In the genomic region with DNA sequence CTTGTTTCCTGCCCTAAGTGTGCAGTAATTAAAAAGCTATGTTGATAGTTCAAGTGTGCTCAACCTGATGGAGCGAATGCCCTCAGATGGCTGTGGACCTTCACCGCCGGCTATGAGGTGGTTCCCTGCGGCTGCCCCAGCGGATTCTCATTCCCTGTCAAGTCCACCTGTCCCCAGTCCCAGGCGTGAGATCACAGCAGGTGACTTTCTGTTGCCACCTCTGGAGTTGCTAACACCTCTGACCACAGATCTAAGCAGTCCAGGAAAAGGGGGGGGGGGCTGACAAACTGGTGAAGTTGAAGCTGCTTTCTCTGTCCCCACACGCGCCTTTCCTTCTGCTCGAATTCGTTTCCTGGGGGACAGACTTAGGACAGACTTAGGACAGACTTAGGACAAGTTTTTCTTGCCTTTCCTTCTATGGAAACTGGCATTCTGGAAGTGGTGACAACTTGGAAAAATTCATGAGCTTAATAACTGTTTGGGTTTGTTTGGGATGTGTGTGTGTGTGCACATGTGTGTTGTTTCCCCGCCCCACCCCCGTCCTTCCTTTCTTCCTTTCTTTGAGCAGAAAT, we compare ENCODE assay signal across 11 mouse cellular contexts. TPM values are rescaled to one million over a fixed set of nuclear protein-coding genes. Genes with fewer than 3 reads are reported as not detected.
DNase-seq lines count a peak whose midpoint lies in the region; ATAC-seq lines count a peak whose summit lies in the region.
"Had no signal": no experiment of that assay in that cellular context is flagged by ENCODE, and none has a peak within 500 bp of the region (broad histone marks: within the 10 kb centered on the region; RNA-seq: fewer than 3 reads in every experiment).

No protein-coding gene starts in this region.

- no peaks in the 10 kb centered on the region for H3K36me3 ChIP-seq in forebrain, embryonic 10.5 days (replicated peaks)
- no peaks in the 10 kb centered on the region for H3K36me3 ChIP-seq in forebrain, embryonic 16.5 days (ENCODE audit: control insufficient read depth, insufficient read depth)
- no peaks in the 10 kb centered on the region for H3K36me3 ChIP-seq in neural tube, embryonic 15.5 days
- no peaks in the 10 kb centered on the region for H3K36me3 ChIP-seq in limb, embryonic 11.5 days (ENCODE audit: control insufficient read depth, insufficient read depth, low read length)
- H3K36me3 ChIP-seq: hindbrain, embryonic 12.5 days; liver, embryonic 13.5 days had no signal

- H3K9ac ChIP-seq in forebrain, embryonic 16.5 days (replicated peaks; ENCODE audit: low read depth, low read length), result no peak overlapping the region
- H3K9ac ChIP-seq in neural tube, embryonic 15.5 days (replicated peaks), result no peak overlapping the region
- peak overlapping the region; percentile 58 for H3K9ac ChIP-seq in limb, embryonic 11.5 days (ENCODE audit: low read length)
- H3K9ac ChIP-seq: hindbrain, embryonic 12.5 days; liver, embryonic 13.5 days had no signal

- H3K27ac ChIP-seq in forebrain, embryonic 10.5 days, result no peak overlapping the region
- H3K27ac ChIP-seq in forebrain, embryonic 16.5 days (ENCODE audit: low read length), result no peak overlapping the region
- no peak overlapping the region for H3K27ac ChIP-seq in neural tube, embryonic 15.5 days (replicated peaks)
- peak overlapping the region; percentile 100 for H3K27ac ChIP-seq in limb, embryonic 11.5 days (replicated peaks; ENCODE audit: low read depth, low read length)
- H3K27ac ChIP-seq: hindbrain, embryonic 12.5 days; liver, embryonic 13.5 days had no signal

- H3K9me3 ChIP-seq in forebrain, embryonic 10.5 days, result no peaks in the 10 kb centered on the region
- no peaks in the 10 kb centered on the region for H3K9me3 ChIP-seq in forebrain, embryonic 16.5 days (ENCODE audit: control insufficient read depth, low read length)
- no peaks in the 10 kb centered on the region for H3K9me3 ChIP-seq in neural tube, embryonic 15.5 days (replicated peaks)
- H3K9me3 ChIP-seq in limb, embryonic 11.5 days (ENCODE audit: control insufficient read depth, low read length), result no peaks in the 10 kb centered on the region
- H3K9me3 ChIP-seq: hindbrain, embryonic 12.5 days; liver, embryonic 13.5 days had no signal

- peak overlapping the region; percentile 55 for H3K4me3 ChIP-seq in forebrain, embryonic 10.5 days
- H3K4me3 ChIP-seq in forebrain, embryonic 16.5 days (replicated peaks; ENCODE audit: low read length), result no peak overlapping the region
- no peak overlapping the region for H3K4me3 ChIP-seq in neural tube, embryonic 15.5 days (replicated peaks)
- no peak overlapping the region; the same call in 1 of the 2 replicates for H3K4me3 ChIP-seq in limb, embryonic 11.5 days (ENCODE audit: low read depth, low read length)
- H3K4me3 ChIP-seq: hindbrain, embryonic 12.5 days; liver, embryonic 13.5 days had no signal

- peaks cover 79% of the 10 kb centered on the region for H3K4me1 ChIP-seq in forebrain, embryonic 10.5 days
- peaks cover 37% of the 10 kb centered on the region for H3K4me1 ChIP-seq in forebrain, embryonic 16.5 days (replicated peaks; ENCODE audit: control insufficient read depth, insufficient read depth, low read length)
- H3K4me1 ChIP-seq in neural tube, embryonic 15.5 days, result peaks cover 41% of the 10 kb centered on the region
- H3K4me1 ChIP-seq in limb, embryonic 11.5 days (ENCODE audit: control insufficient read depth, insufficient read depth, low read length), result peaks cover 24% of the 10 kb centered on the region

- no peak overlapping the region for H3K4me2 ChIP-seq in forebrain, embryonic 16.5 days (ENCODE audit: low read length)
- no peak overlapping the region for H3K4me2 ChIP-seq in neural tube, embryonic 15.5 days
- peak overlapping the region; percentile 86 for H3K4me2 ChIP-seq in limb, embryonic 11.5 days (ENCODE audit: low read depth, severe bottlenecking)
- H3K4me2 ChIP-seq: liver, embryonic 13.5 days had no signal

- DNase-seq in forebrain, embryonic 10.5 days (ENCODE audit: extremely low spot score, low spot score), result peak; percentile 42
- peak; percentile 40 for DNase-seq in neural tube, embryonic 10.5 days (ENCODE audit: extremely low spot score, low spot score)
- DNase-seq in limb, embryonic 11.5 days (ENCODE audit: low spot score), result peak; percentile 67
- peak; percentile 2 for DNase-seq in yolk sac, embryonic 10.5 days (ENCODE audit: low spot score)
- no peak for DNase-seq in natural killer cell, adult 2 months (ENCODE audit: low spot score in 2 of 2)
- DNase-seq in left cerebral cortex, adult 8-10 months (ENCODE audit: low spot score in 2 of 2), result no peak
- DNase-seq: liver, embryonic 13.5 days had no signal

- ATAC-seq in forebrain, embryonic 16.5 days, result no peak
- no peak for ATAC-seq in neural tube, embryonic 15.5 days (ENCODE audit: low FRiP score)
- ATAC-seq in limb, embryonic 11.5 days (ENCODE audit: insufficient number of reproducible peaks, low FRiP score, low TSS enrichment, low read depth), result no peak

- H3K27me3 ChIP-seq in forebrain, embryonic 10.5 days (ENCODE audit: poor library complexity, severe bottlenecking), result peaks cover 88% of the 10 kb centered on the region
- peaks cover 59% of the 10 kb centered on the region for H3K27me3 ChIP-seq in forebrain, embryonic 16.5 days (replicated peaks; ENCODE audit: control insufficient read depth, insufficient read depth, low read length)
- peaks cover 76% of the 10 kb centered on the region for H3K27me3 ChIP-seq in neural tube, embryonic 15.5 days (replicated peaks)
- no peaks in the 10 kb centered on the region for H3K27me3 ChIP-seq in limb, embryonic 11.5 days (ENCODE audit: control insufficient read depth, insufficient read depth, low read length)

- 1% methylated on average over 12 of the region's 12 CpGs for WGBS in forebrain, embryonic 10.5 days
- WGBS in forebrain, embryonic 16.5 days, result 5% methylated on average over 12 of the region's 12 CpGs
- 2% methylated on average over 12 of the region's 12 CpGs for WGBS in neural tube, embryonic 15.5 days
- WGBS in limb, embryonic 11.5 days, result 1% methylated on average over 12 of the region's 12 CpGs

RNA-seq across cellular contexts. Expression of a gene that starts 35.3 kb away (rescaled TPM):
- polyA plus RNA-seq in forebrain, embryonic 10.5 days (2016; fragmentation: Nextera tagmentation; extraction: Ambion mirVana), result 26.7 and 26.9 TPM in 2 replicates
- polyA plus RNA-seq in forebrain, embryonic 16.5 days (2015; fragmentation: Nextera tagmentation; extraction: Ambion mirVana), result 2.1 and 2.8 TPM in 2 replicates
- polyA plus RNA-seq in neural tube, embryonic 15.5 days (2015; fragmentation: Nextera tagmentation; extraction: Ambion mirVana), result 5.2 and 5.5 TPM in 2 replicates
- 218 and 228 TPM in 2 replicates for polyA plus RNA-seq in limb, embryonic 11.5 days (2014; fragmentation: Nextera tagmentation; extraction: Ambion mirVana)
- 1 to 10 TPM; 3.4 to 6.2 (median 5.2) TPM for total RNA-seq in left cerebral cortex, adult 8-10 months (2022)
- total RNA-seq: monocyte, adult 5-6 weeks had no signal

Comparison
In these comparisons a context has a peak if more than half of its experiments do, and no peak if none do; other contexts are left out.
1. DNase-seq: peak in forebrain, embryonic 10.5 days (single experiment), neural tube, embryonic 10.5 days (single experiment), limb, embryonic 11.5 days (single experiment) and yolk sac, embryonic 10.5 days (single experiment); none in natural killer cell, adult 2 months (0 of 2) and left cerebral cortex, adult 8-10 months (0 of 2).